Mouse (Mus musculus): ENCODE data around the gene Cfap299. TPM values are rescaled to one million over a fixed set of nuclear protein-coding genes. Genes with fewer than 3 reads are reported as not detected.
"Not testable (repeated sequence)": the region's sequence is repeated elsewhere in the genome, so short reads cannot be mapped to it uniquely, and the experiment has no call there.

The Cfap299 gene
- total and polyA plus RNA-seq, 2 experiments from 2014 or later, result 0.81 to 5.3 TPM

DNA sequence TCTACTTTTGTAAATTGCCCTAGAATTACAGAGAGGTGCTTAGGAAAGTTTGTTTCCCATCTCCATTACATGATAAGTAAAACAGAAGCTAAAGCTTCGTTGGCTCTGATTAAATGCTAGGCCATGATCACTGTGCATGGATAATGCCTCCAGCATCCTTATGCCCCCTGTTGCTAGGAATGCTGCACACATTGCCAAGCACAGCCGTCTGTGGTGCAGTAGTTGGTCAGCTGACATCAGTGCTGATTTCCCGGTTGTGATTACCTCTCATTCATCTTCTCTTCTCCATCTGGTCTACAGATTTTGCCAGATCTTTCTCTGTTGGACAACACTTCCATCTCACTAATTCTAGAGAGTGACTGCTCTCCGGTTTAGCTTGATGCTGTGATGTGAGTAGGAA lies 243.3 kb downstream of the Cfap299 start:
- Histone ChIP-seq H3K27ac (ENCODE audit: low read depth, low read length) (no peak overlapping the region), H3K4me3 (ENCODE audit: low read depth, low read length) (no peak overlapping the region), H3K9ac (no peak overlapping the region), H3K9me3 (ENCODE audit: low read length) (no peaks in the 10 kb centered on the region), H3K4me2 (ENCODE audit: low read depth) (no peak overlapping the region), H3K36me3 (ENCODE audit: insufficient read depth) (no peaks in the 10 kb centered on the region), H3K4me1 (ENCODE audit: insufficient read depth) (no peaks in the 10 kb centered on the region), H3K27me3 (ENCODE audit: insufficient read depth, low read length) (no peaks in the 10 kb centered on the region)
- WGBS, result 34% methylated on average over 4 of the region's 4 CpGs
- TF ChIP-seq CTCF (IDR thresholded peaks at IDR 0.05; ENCODE audit: low read depth), result no peak
- ATAC-seq (no peak), DNase-seq (no peak)

DNA sequence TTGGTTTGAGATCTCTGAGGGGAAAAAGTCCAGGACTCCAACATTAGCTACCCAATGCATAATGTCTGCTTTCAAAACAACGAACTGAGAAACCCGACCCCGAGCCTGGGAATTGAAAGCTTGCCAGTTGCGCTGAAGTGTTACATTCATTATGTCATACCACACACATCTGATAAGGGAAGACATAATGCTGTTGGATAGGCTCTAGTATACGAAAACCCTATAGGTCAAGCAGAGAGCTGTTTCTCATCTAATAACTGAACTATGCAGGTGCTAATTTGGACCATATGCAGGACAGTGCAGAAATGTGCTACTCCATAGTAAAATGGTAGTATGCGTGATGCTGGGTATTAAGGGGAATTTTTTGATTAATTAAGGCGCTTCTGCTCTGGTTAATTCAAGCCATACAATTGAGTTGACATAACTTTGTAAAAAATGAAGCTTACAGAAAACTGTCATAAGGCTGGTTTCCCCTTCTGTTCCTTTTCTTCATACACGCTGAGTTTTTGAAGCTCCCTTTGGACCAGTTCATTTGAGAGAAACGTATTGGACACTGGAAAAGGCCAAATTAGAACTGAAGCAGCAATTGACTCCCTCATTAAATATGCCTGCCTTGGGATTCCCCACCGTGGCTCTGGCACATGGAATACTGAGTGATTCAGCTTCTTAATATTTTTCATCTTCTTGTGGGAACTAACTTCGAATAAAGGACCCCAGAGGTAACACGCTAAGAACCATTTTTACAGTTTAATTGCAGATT lies 245.8 kb downstream of the Cfap299 start:
- ATAC-seq (no peak), DNase-seq (peak; percentile 21)
- WGBS, result 25% methylated on average over 12 of the region's 12 CpGs
- Histone ChIP-seq H3K9ac (no peak overlapping the region), H3K4me2 (ENCODE audit: low read depth) (no peak overlapping the region), H3K9me3 (ENCODE audit: low read length) (no peaks in the 10 kb centered on the region), H3K4me3 (ENCODE audit: low read depth, low read length) (no peak overlapping the region), H3K27ac (ENCODE audit: low read depth, low read length) (no peak overlapping the region), H3K36me3 (ENCODE audit: insufficient read depth) (no peaks in the 10 kb centered on the region), H3K4me1 (ENCODE audit: insufficient read depth) (no peaks in the 10 kb centered on the region), H3K27me3 (ENCODE audit: insufficient read depth, low read length) (no peaks in the 10 kb centered on the region)
- no peak for TF ChIP-seq CTCF (IDR thresholded peaks at IDR 0.05; ENCODE audit: low read depth)

DNA sequence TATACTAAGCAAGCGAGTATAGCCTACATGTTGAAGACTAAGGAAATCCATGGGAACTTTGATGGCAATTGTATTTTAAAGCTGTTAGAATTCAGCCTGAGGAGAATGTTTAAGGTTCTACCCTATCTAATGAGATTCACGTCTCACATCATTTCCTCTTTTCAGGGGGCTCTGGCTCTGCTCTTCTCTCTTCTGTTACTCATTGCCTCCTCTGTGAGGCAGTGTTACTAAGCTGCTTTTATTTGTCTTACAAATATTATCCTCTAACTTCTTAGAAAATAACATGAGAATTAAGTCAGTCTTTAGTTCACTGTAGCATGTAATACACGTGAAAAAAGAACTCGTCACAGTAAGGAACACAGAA lies 246.3 kb downstream of the Cfap299 start:
- Histone ChIP-seq H3K27ac (ENCODE audit: low read depth, low read length) (no peak overlapping the region), H3K4me2 (ENCODE audit: low read depth) (no peak overlapping the region), H3K36me3 (ENCODE audit: insufficient read depth) (no peaks in the 10 kb centered on the region), H3K9ac (no peak overlapping the region), H3K9me3 (ENCODE audit: low read length) (no peaks in the 10 kb centered on the region), H3K4me3 (ENCODE audit: low read depth, low read length) (no peak overlapping the region), H3K27me3 (ENCODE audit: insufficient read depth, low read length) (no peaks in the 10 kb centered on the region), H3K4me1 (ENCODE audit: insufficient read depth) (no peaks in the 10 kb centered on the region)
- no peak for TF ChIP-seq CTCF (IDR thresholded peaks at IDR 0.05; ENCODE audit: low read depth)
- ATAC-seq (no peak), DNase-seq (no peak)
- 35% methylated on average over 4 of the region's 4 CpGs for WGBS

DNA sequence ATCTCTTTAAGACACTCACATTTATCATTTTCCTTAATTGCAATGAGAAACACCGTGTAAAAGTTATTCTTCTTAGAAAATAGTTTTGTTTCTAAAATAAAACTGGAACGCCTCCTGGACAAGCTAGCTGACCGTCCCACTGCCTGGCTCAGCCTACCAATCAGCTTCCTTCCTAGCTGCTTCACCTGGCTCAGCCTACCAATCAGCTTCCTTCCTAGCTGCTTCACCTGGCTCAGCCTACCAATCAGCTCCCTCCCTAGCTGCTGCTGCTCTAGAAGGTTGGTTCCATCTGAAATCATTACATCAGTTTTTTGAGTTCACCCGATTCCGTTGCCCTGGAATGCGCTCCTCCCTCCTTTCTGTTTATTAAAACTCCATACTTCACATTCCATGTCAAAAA lies 247.4 kb downstream of the Cfap299 start:
- ATAC-seq; H3K9ac ChIP-seq; H3K4me3 ChIP-seq (ENCODE audit: low read depth, low read length); H3K4me1 ChIP-seq (ENCODE audit: insufficient read depth); H3K4me2 ChIP-seq (ENCODE audit: low read depth); H3K9me3 ChIP-seq (ENCODE audit: low read length); H3K27me3 ChIP-seq (ENCODE audit: insufficient read depth, low read length); DNase-seq; H3K27ac ChIP-seq (ENCODE audit: low read depth, low read length); H3K36me3 ChIP-seq (ENCODE audit: insufficient read depth): not testable (repeated sequence)
- 94% methylated on average over 6 of the region's 6 CpGs for WGBS

DNA sequence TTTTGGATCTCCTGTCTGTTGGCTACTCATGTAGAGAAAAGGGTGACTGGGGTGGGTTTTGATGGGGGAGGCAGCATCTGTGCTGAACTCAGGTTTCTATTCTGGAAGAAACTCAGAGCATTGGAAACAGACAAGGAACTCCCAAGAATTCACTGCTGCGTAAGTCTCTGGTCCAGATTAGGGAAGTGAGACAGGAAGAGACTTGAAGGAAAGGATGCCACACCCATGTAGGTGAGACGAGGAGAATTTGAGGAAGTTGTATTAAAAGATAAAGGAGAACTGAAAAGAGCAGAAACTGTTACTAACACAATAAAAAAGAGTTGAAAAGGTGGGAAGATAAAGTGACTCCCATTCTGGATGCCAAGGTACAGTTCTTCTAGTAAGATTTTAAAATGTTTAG lies 249.3 kb downstream of the Cfap299 start:
- TF ChIP-seq CTCF (IDR thresholded peaks at IDR 0.05; ENCODE audit: low read depth), result no peak
- ATAC-seq (no peak), DNase-seq (no peak)
- 89% methylated on average over 2 of the region's 2 CpGs for WGBS
- Histone ChIP-seq H3K4me1 (ENCODE audit: insufficient read depth) (no peaks in the 10 kb centered on the region), H3K9me3 (ENCODE audit: low read length) (no peaks in the 10 kb centered on the region), H3K4me2 (ENCODE audit: low read depth) (no peak overlapping the region), H3K4me3 (ENCODE audit: low read depth, low read length) (no peak overlapping the region), H3K9ac (no peak overlapping the region), H3K27ac (ENCODE audit: low read depth, low read length) (no peak overlapping the region), H3K36me3 (ENCODE audit: insufficient read depth) (no peaks in the 10 kb centered on the region), H3K27me3 (ENCODE audit: insufficient read depth, low read length) (no peaks in the 10 kb centered on the region)

DNA sequence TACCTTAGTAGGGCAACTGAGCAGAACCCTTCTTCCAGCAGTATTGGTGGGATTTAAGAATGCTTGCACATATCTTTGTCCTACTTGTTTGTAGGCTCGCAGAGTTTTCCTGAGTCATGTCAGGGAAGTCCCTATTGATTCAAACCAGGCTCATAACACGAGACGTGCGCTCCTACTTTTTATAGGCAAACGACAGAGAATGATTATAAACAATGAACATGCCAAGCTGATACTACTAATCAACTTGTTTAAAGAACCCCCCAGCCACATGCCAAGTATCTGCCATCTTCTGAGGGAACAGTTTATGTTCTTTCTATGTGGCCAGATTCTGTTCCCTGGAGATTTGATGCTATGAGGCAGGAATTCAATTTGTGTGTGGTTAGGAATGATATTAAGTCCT lies 251.7 kb downstream of the Cfap299 start:
- ATAC-seq (no peak), DNase-seq (no peak)
- Histone ChIP-seq H3K27me3 (ENCODE audit: insufficient read depth, low read length) (no peaks in the 10 kb centered on the region), H3K36me3 (ENCODE audit: insufficient read depth) (no peaks in the 10 kb centered on the region), H3K9ac (no peak overlapping the region), H3K9me3 (ENCODE audit: low read length) (no peaks in the 10 kb centered on the region), H3K27ac (ENCODE audit: low read depth, low read length) (no peak overlapping the region), H3K4me1 (ENCODE audit: insufficient read depth) (no peaks in the 10 kb centered on the region), H3K4me2 (ENCODE audit: low read depth) (no peak overlapping the region), H3K4me3 (ENCODE audit: low read depth, low read length) (no peak overlapping the region)
- TF ChIP-seq CTCF (IDR thresholded peaks at IDR 0.05; ENCODE audit: low read depth), result no peak
- 33% methylated on average over 5 of the region's 5 CpGs for WGBS

DNA sequence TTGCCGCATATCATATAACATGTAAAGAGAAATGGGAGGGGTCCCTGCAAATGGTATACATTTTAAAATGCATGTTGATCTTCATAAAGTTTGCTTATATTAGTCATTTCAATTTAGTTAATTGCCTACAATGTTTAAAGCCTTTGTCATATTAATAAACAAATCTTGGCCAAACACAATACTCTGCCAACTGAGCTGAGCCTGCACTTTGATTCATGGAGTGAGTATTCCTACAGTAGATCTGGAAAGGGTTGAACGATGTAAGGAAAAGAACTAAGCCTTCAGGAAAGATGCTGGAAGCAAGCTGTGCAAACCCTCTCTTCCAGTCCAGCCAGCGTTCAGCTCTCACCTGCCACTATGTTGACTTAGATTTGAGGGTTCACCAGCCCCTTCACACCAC lies 252.9 kb downstream of the Cfap299 start:
- no peaks in the 10 kb centered on the region for H3K27me3 ChIP-seq (ENCODE audit: insufficient read depth, low read length)
- TF ChIP-seq CTCF (IDR thresholded peaks at IDR 0.05; ENCODE audit: low read depth), result no peak
- WGBS, result 88% methylated on average over 3 of the region's 3 CpGs
- H3K4me1 ChIP-seq (ENCODE audit: insufficient read depth), result no peaks in the 10 kb centered on the region
- H3K4me3 ChIP-seq (ENCODE audit: low read depth, low read length), result no peak overlapping the region
- ATAC-seq (no peak), DNase-seq (no peak)
- no peaks in the 10 kb centered on the region for H3K9me3 ChIP-seq (ENCODE audit: low read length)
- no peak overlapping the region for H3K27ac ChIP-seq (ENCODE audit: low read depth, low read length)
- no peak overlapping the region for H3K9ac ChIP-seq
- H3K36me3 ChIP-seq (ENCODE audit: insufficient read depth), result no peaks in the 10 kb centered on the region
- H3K4me2 ChIP-seq (ENCODE audit: low read depth), result no peak overlapping the region
